Mouse (Mus musculus) hindbrain, embryonic 13.5 days (tissue): ENCODE measurements around the gene Usp3. TPM values are rescaled to one million over a fixed set of nuclear protein-coding genes. Genes with fewer than 3 reads are reported as not detected.
A peak's percentile ranks its signal among the peaks of the same experiment; 100 is the strongest.

Source experiments
- ATAC-seq: fragments of 200-750 bp; cut with Nextera tagmentation; 2 replicates; pipeline ENCODE4 v1.8.0; 2017; ENCODE audit warnings: moderate TSS enrichment; ENCODE audit not compliant: low FRiP score
- H3K27ac ChIP-seq: fragments of 300-500 bp; sonication (generic); 2 replicates; pipeline ENCODE4 v1.5.1; 2015; ENCODE audit warnings: inconsistent platforms, mild to moderate bottlenecking, moderate library complexity
- H3K27me3 ChIP-seq: fragments of 300-500 bp; sonication (generic); 2 replicates; pipeline ENCODE4 v1.6.1; 2015; ENCODE audit warnings: mild to moderate bottlenecking, inconsistent platforms
- H3K36me3 ChIP-seq: fragments of 300-500 bp; sonication (generic); 2 replicates; pipeline ENCODE4 v1.6.1; 2015; ENCODE audit warnings: mild to moderate bottlenecking, inconsistent platforms
- H3K4me1 ChIP-seq: fragments of 300-500 bp; sonication (generic); replicated peaks from 2 replicates; pipeline ENCODE4 v1.6.1; 2015; ENCODE audit warnings: inconsistent platforms
- H3K4me2 ChIP-seq: fragments of 300-500 bp; sonication (generic); 2 replicates; pipeline ENCODE4 v1.6.1; 2015; ENCODE audit warnings: inconsistent platforms, mild to moderate bottlenecking, moderate library complexity
- H3K4me3 ChIP-seq: fragments of 300-500 bp; sonication (generic); 2 replicates; pipeline ENCODE4 v1.5.1; 2015; ENCODE audit warnings: mild to moderate bottlenecking, inconsistent platforms
- H3K9ac ChIP-seq: fragments of 300-500 bp; sonication (generic); 2 replicates; pipeline ENCODE4 v1.6.1; 2015; ENCODE audit warnings: mild to moderate bottlenecking, inconsistent platforms
- H3K9me3 ChIP-seq: fragments of 300-500 bp; sonication (generic); 2 replicates; pipeline ENCODE4 v1.6.1; 2016; ENCODE audit warnings: inconsistent platforms
- WGBS: fragments of 180-500 bp; shearing (Covaris S2); methylation state at CpG from one replicate; pipeline ENCODE4 v1.1.7; 2015; 5-methylcytosine and 5-hydroxymethylcytosine counted together
- polyA plus RNA-seq: library from polyadenylated mRNA; unstranded; fragments of >200 nt; fragmentation: Nextera tagmentation; extraction: Ambion mirVana; gene quantifications from 2 replicates; pipeline ENCODE4 v1.2.1, GENCODE M21; 2015

Usp3 gene
- polyA plus RNA-seq, 1 experiment from 2014 or later, result 89.8 TPM

DNA sequence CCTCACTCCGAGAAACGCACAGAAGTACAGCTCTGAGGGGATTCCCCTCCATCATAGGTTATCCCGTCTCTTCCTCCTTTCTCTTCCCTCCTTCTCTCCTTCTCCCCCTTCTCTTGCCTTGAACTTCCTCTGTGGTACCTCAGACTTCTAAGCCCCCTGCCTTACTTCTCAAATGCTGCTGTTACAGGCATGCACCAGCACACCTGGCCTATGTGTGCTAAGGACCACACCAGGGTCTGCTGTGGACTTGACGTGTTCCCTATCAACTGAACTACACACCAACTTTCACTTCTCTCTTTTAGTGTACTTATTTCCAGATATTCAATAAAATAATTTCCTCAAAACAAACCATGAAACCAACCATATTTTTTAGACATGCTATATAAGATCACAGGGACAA is 50.2 kb downstream of the Usp3 start:
- no peak overlapping the region for H3K27ac ChIP-seq

DNA sequence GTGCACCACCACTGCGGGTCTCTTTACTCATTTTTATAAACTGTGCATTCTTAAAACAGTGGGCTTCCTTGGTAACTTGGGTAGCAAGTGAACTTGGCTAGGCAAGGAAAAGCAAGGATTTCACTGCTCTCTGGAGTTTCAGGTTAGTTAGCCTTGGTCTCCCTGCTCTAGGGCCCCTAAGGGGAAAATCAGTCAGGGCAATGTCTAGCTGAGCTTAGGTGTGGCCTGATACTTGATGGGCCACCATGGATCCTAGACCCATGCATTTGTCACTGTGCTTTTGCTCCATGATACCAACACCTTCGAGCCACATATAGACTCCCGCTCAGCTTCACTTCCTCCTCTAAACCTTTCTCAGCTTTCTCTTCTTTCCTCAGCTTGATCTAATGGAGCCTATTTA is 71.3 kb downstream of the Usp3 start:
- Histone ChIP-seq H3K27ac (no peak overlapping the region), H3K27me3 (no peaks in the 10 kb centered on the region), H3K36me3 (peaks cover 73% of the 10 kb centered on the region), H3K9me3 (no peaks in the 10 kb centered on the region), H3K4me2 (no peak overlapping the region), H3K4me1 (peaks cover 7% of the 10 kb centered on the region; the same call in 1 of the 2 replicates), H3K9ac (no peak overlapping the region), H3K4me3 (no peak overlapping the region)
- no peak for ATAC-seq
- WGBS, result 98% methylated on average over 3 of the region's 3 CpGs

More for the DNA sequence above, 50.2 kb downstream of the Usp3 start:
- Histone ChIP-seq H3K36me3 (peaks cover 61% of the 10 kb centered on the region), H3K4me1 (no peaks in the 10 kb centered on the region), H3K27me3 (no peaks in the 10 kb centered on the region), H3K9me3 (no peaks in the 10 kb centered on the region), H3K9ac (no peak overlapping the region), H3K4me2 (no peak overlapping the region), H3K4me3 (no peak overlapping the region)
- ATAC-seq, result no peak
- WGBS, result 82% methylated on average over 4 of the region's 4 CpGs

DNA sequence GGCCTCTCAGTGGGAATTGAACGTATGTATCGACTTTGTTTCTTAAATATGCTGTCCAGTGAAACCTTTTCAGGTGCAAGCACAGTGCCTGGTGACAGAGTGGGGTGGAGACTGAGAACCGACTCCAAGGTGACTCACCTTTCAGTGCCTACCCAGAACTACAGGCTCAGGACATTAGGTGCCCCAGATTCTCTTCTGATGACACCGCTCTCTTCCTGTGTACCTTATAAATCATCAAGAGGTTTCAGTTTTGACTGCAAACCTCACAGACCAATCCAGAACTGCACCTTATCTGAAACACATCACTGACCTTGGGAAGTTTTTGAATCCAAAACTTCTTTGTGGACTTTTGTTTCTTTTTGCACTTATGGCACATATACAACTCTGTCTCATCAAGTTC is 72.6 kb downstream of the Usp3 start:
- 100% methylated on average over 4 of the region's 4 CpGs for WGBS
- Histone ChIP-seq H3K4me3 (no peak overlapping the region), H3K36me3 (peaks cover 72% of the 10 kb centered on the region), H3K27ac (no peak overlapping the region), H3K9ac (no peak overlapping the region), H3K4me1 (peaks cover 7% of the 10 kb centered on the region; the same call in 1 of the 2 replicates), H3K4me2 (no peak overlapping the region), H3K27me3 (no peaks in the 10 kb centered on the region), H3K9me3 (no peaks in the 10 kb centered on the region)
- no peak for ATAC-seq

DNA sequence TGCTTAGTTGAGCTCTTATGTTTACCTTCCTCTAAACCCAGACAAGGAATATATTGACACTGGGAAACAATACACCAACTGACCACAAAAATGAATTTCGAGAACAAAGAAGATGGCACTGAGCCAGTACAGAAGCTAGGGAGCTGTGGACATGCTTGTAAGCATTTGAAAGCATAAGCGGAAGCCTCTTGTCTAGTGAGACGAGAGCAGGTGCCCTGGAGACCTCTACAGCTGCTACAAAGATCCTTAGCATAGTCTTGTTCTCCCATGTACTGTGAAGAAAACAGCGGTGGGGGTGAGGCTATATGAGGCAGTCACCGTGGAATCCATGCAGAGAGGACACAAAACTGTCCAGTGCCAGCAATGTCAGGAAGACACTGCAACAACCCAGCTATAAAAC is 74.0 kb downstream of the Usp3 start:
- no peak for ATAC-seq
- Histone ChIP-seq H3K9ac (no peak overlapping the region), H3K9me3 (no peaks in the 10 kb centered on the region), H3K27me3 (no peaks in the 10 kb centered on the region), H3K4me3 (no peak overlapping the region), H3K4me2 (no peak overlapping the region), H3K36me3 (peaks cover 70% of the 10 kb centered on the region), H3K4me1 (peaks cover 10% of the 10 kb centered on the region; the same call in 1 of the 2 replicates), H3K27ac (peak overlapping the region; percentile 62; the same call in 1 of the 2 replicates)
- 37% methylated on average over 5 of the region's 5 CpGs for WGBS

DNA sequence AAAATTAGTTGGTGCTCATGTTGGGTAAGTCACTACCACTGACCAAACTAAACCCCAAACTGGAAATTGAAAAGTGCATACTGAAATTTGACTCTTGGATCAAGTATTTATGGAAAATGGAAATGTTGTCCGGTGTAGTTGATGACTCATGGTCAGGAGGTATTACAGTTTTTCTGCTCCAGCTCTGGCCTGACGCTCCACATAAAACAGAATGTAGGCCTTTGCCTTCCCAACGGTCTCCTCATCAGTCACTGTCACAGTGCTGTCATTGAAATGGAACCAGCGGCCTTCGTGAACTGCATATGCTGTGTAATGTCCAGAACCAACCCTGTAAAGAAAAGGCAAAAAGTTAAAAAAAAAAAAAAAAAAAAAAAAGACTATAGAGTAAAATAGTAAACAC is 74.7 kb downstream of the Usp3 start:
- Histone ChIP-seq H3K4me1 (peaks cover 16% of the 10 kb centered on the region; the same call in 1 of the 2 replicates), H3K27ac (no peak overlapping the region; the same call in 1 of the 2 replicates), H3K4me2 (no peak overlapping the region), H3K27me3 (no peaks in the 10 kb centered on the region), H3K9ac (no peak overlapping the region), H3K9me3 (no peaks in the 10 kb centered on the region), H3K4me3 (no peak overlapping the region), H3K36me3 (peaks cover 68% of the 10 kb centered on the region)
- WGBS, result 65% methylated on average over 5 of the region's 5 CpGs
- ATAC-seq, result no peak

DNA sequence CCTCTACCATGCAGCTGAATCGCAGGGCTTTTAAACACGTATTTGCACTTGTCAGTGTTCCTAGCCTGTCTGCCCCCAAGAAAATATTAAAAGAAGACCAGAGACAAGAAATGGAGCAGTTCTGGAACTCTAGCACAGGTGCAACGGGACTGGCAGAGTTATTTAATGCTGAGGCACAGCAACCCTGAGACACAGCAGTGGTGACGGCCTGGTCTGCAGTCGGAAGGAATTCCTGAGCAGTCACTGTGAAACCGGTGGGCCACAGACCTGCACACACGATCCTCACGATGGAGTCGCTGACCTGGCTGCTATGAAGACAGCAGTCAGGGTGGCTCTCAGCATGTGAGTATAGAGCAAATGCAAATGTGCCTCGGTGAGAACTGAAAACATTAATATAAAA is 75.2 kb downstream of the Usp3 start:
- Histone ChIP-seq H3K9me3 (no peaks in the 10 kb centered on the region), H3K4me2 (no peak overlapping the region), H3K9ac (no peak overlapping the region), H3K27ac (no peak overlapping the region), H3K27me3 (no peaks in the 10 kb centered on the region), H3K36me3 (peaks cover 67% of the 10 kb centered on the region), H3K4me3 (no peak overlapping the region), H3K4me1 (peaks cover 20% of the 10 kb centered on the region)
- no peak for ATAC-seq
- WGBS, result 88% methylated on average over 10 of the region's 10 CpGs

DNA sequence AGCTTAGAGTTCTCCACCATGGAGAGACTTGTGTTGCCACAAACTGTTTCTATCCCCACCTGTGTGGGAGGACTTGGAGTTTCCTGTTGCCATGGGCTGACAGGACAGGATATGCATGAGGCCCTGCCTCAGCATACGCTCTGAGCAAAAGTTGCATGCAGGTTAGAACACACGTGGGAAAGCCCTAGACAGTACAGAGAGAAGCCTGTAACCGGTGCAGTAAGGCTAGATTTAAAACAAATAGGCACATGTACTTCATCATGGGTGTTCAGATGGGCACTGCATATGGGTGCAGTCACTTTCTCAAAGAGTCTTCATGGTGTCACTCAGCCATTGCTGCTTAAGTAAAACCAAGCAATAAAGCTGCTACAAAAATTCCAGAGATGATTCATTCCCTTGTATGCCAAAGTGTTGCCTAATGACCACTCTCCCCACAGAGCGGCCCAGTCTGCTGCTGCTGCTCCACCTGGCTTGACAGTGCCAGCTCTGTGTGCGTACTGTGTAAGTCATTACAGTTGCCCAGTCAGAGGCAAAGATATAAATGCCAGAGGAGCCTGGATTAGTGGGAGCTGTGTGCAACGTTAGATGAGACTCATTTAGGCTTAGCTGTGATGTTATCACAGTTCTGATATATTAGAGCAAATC is 76.5 kb downstream of the Usp3 start:
- H3K4me2 ChIP-seq, result no peak overlapping the region
- H3K27ac ChIP-seq, result no peak overlapping the region
- no peak overlapping the region for H3K9ac ChIP-seq
- peaks cover 24% of the 10 kb centered on the region for H3K4me1 ChIP-seq
- H3K27me3 ChIP-seq, result no peaks in the 10 kb centered on the region
- 91% methylated on average over 6 of the region's 6 CpGs for WGBS
- no peak overlapping the region for H3K4me3 ChIP-seq
- no peak for ATAC-seq
- peaks cover 56% of the 10 kb centered on the region for H3K36me3 ChIP-seq
- no peaks in the 10 kb centered on the region for H3K9me3 ChIP-seq

DNA sequence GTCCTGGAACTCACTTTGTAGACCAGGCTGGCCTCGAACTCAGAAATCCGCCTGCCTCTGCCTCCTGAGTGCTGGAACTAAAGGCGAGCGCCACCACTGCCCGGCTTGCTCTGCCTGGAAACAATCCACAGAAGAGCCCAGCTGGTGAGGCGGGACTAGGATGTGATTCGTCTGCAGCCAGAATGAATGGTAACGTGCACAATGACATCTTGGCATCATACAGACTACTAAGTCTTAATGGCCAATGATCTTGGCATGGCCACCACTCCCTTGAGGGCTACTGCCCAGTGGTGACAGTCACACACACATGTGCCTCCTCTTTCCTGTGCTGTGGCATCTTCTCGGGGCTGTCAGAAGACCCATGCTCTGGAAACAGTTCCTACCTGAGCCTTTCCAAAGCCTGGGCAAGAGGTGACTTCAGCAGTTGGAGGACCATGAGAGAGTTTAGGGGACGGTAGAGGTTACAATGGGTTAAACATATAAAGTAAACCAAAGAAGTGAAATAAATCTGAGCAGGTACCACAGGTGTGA is 77.2 kb downstream of the Usp3 start:
- Histone ChIP-seq H3K4me2 (no peak overlapping the region), H3K9ac (no peak overlapping the region), H3K27ac (no peak overlapping the region), H3K4me1 (peaks cover 28% of the 10 kb centered on the region), H3K36me3 (peaks cover 56% of the 10 kb centered on the region), H3K9me3 (no peaks in the 10 kb centered on the region), H3K4me3 (no peak overlapping the region), H3K27me3 (no peaks in the 10 kb centered on the region)
- WGBS, result 81% methylated on average over 10 of the region's 10 CpGs
- no peak for ATAC-seq

DNA sequence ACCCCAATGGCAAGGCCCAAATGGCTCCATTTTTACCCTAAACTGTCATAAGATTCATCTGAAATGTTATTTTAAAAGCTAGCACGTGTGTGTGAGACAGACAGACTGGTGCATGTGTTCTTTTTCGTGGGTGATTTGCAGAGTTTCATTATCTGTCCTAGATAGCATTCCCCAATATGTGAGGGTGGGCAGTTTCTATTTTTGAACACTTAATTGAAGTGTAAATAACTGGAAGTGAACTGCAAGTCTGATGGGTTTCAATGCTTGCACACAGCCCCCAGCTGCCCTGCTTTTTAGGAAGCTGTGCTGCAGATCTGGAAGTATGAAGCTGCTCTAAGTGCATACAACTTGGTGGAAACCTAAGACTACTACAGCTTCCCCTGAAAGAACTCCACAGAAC is 77.8 kb downstream of the Usp3 start:
- ATAC-seq, result no peak
- peaks cover 53% of the 10 kb centered on the region for H3K36me3 ChIP-seq
- H3K4me1 ChIP-seq, result peaks cover 34% of the 10 kb centered on the region
- no peak overlapping the region for H3K9ac ChIP-seq
- no peak overlapping the region for H3K4me3 ChIP-seq
- H3K4me2 ChIP-seq, result no peak overlapping the region
- H3K27me3 ChIP-seq, result no peaks in the 10 kb centered on the region
- H3K9me3 ChIP-seq, result no peaks in the 10 kb centered on the region
- H3K27ac ChIP-seq, result no peak overlapping the region
- WGBS, result 85% methylated on average over 2 of the region's 2 CpGs

DNA sequence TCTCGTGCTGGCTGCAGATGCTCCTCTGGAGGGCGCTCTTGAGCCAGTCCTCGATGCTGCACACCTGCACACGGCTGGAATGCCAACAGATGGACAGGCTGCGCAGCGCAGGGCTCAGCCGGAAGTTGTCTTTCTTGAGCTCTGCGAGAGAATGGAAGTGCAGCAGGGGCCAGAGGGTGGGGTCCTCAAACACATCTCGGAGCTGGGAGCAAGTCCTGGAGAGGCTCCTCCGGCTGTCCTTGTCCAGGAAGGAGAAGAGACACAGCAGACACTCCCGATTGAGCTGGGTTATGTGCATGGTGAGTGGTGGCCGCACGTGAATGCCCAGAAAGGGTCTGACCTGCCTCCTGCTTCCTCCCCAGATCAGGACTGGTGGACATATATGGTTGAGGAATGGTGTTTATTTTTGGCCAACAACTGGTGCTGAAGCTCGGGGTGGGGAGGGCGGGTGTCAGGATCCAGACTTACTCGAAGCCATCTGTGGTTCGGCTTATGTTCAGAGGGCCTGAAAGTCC is 78.6 kb downstream of the Usp3 start, which contains the start of gene Fbxl22:
Gene Fbxl22 (minus strand): TSS at position 338 of the 515 bp plus-strand sequence.
- peaks cover 41% of the 10 kb centered on the region for H3K4me1 ChIP-seq
- ATAC-seq, result no peak
- H3K4me2 ChIP-seq, result no peak within 1 kb of the TSS
- H3K27ac ChIP-seq, result peak within 1 kb of the TSS; percentile 98
- no peak within 1 kb of the TSS for H3K9ac ChIP-seq
- WGBS, result 77% methylated on average over 17 of the region's 17 CpGs
- H3K27me3 ChIP-seq, result no peaks in the 10 kb centered on the region
- H3K9me3 ChIP-seq, result no peaks in the 10 kb centered on the region
- peaks cover 52% of the 10 kb centered on the region for H3K36me3 ChIP-seq
- no peak within 1 kb of the TSS for H3K4me3 ChIP-seq

DNA sequence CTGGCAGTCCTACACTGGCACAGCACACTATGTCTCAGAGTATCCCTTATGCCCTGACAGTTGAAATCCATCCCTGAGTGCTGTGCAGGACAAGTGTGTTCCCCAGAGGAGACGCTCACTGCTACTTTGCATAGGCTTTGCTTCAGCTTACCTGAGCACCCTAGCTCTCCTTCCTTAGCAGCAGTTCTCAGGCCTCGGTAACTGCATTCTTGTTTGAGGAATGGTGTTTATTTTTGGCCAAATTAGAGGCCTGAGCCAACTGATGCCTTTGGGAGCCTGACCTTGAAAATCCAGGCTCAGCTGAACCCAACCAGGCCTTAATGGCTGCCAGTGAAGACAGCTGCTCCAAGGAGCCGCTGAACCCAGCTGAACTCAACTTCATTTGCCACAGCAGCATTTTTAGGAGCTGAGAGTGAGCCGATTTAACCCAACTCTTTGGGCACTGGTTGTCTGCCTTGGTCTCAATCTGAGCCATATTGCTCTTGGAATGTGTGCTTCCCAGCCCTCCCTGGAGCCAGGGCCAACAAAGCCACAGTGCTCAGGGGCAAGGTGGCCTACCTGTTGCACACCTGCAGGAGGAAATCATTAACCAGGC is 79.2 kb downstream of the Usp3 start:
- Histone ChIP-seq H3K4me2 (no peak overlapping the region), H3K27me3 (no peaks in the 10 kb centered on the region), H3K4me3 (no peak overlapping the region), H3K4me1 (peaks cover 37% of the 10 kb centered on the region), H3K9me3 (no peaks in the 10 kb centered on the region), H3K27ac (peak overlapping the region; percentile 98), H3K36me3 (peaks cover 53% of the 10 kb centered on the region), H3K9ac (no peak overlapping the region)
- ATAC-seq, result no peak
- WGBS, result 84% methylated on average over 4 of the region's 4 CpGs

DNA sequence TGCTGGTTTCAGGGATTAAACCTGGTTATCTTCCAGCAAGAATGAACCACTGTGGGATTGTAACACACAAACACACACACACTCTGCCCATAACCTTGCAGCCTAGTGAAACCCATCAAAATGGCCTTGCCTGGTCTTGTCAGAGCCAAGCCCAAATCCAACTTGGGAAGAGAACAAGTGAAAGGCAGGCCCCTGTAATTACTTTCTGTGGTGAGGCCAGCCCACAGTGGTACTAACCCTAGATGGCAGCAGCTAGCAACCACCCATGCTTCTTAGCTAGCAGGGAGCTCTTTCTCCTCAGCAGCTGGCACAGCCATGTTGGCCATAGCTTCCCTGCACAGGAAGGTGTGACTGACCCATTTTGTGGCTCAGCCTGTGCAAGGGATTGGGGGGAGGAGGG is 79.8 kb downstream of the Usp3 start:
- Histone ChIP-seq H3K4me3 (no peak overlapping the region), H3K27me3 (no peaks in the 10 kb centered on the region), H3K4me1 (peaks cover 34% of the 10 kb centered on the region), H3K36me3 (peaks cover 57% of the 10 kb centered on the region), H3K4me2 (peak overlapping the region; percentile 96), H3K9me3 (no peaks in the 10 kb centered on the region), H3K9ac (no peak overlapping the region), H3K27ac (peak overlapping the region; percentile 98)
- no peak for ATAC-seq

DNA sequence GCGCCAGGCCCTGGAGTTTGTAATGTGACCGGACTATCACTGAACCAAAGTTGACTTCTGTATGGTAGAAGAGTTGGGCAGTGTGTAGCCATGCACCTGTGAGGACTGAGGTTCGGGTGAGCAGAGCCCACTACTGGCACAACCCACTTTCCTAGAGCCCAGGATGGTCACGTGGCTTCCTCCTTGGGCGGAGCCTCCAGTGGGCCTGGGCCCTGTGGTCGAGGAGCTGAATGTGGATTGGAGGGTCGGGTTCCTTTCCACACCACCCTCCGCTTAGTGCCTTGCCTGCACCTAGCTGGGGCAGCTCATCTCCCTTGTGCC is 80.6 kb downstream of the Usp3 start:
- 0% methylated on average over 8 of the region's 8 CpGs for WGBS
- H3K9me3 ChIP-seq, result no peaks in the 10 kb centered on the region
- H3K27me3 ChIP-seq, result no peaks in the 10 kb centered on the region
- ATAC-seq, result peak; percentile 89
- H3K4me3 ChIP-seq, result peak overlapping the region; percentile 63
- peaks cover 34% of the 10 kb centered on the region for H3K4me1 ChIP-seq
- H3K36me3 ChIP-seq, result peaks cover 57% of the 10 kb centered on the region
- peak overlapping the region; percentile 96 for H3K4me2 ChIP-seq
- H3K27ac ChIP-seq, result peak overlapping the region; percentile 98
- H3K9ac ChIP-seq, result peak overlapping the region; percentile 85
